Mouse (Mus musculus) kidney, adult 2 months (tissue): ENCODE data around the gene Carmil2.

Experiments used
- CTCF ChIP-seq: fragments of 200-500 bp; conservative IDR thresholded peaks from 2 replicates; pipeline ENCODE4 v1.5.1; 2011; ENCODE audit warnings: low read depth, mild to moderate bottlenecking, control low read depth, low read length, moderate library complexity, mixed read lengths; ENCODE audit not compliant: insufficient read depth, insufficient read length
- POLR2A ChIP-seq: fragments of 200-500 bp; IDR thresholded peaks from one replicate; pipeline ENCODE4 v1.6.1; 2011; ENCODE audit warnings: low read depth, low read length, control low read depth

GRCm38 (mm10) chr8:105692449-105693182 is 6.5 kb downstream of the Carmil2 start:
- TF ChIP-seq POLR2A (no peak), CTCF (no peak)
